Mouse (Mus musculus): ENCODE results near the gene Pax8. TPM values are rescaled to one million over a fixed set of nuclear protein-coding genes. Genes with fewer than 3 reads are reported as not detected.

The Pax8 gene
- polyA plus RNA-seq, 1 experiment from 2014 or later: 3.3 TPM

- no peaks in the 10 kb centered on the region for H3K27me3 ChIP-seq (replicated peaks)
- 86% methylated on average over 5 of the region's 5 CpGs for WGBS
- no peaks in the 10 kb centered on the region for H3K4me1 ChIP-seq
- H3K9ac ChIP-seq: no peak overlapping the region
- no peak for ATAC-seq (replicated peaks)
- no peaks in the 10 kb centered on the region for H3K36me3 ChIP-seq (replicated peaks)
- no peak overlapping the region for H3K4me2 ChIP-seq
- no peak overlapping the region for H3K4me3 ChIP-seq
- H3K27ac ChIP-seq: no peak overlapping the region
- H3K9me3 ChIP-seq: no peaks in the 10 kb centered on the region
Measured at GRCm38 (mm10) chr2:24378747-24379450, 96.5 kb downstream of the Pax8 start.

Other genes with a start within 250 kb of the Pax8 start
- gene Il1f5, start 198.6 kb downstream of the Pax8 start, polyA plus RNA-seq (2015; fragmentation: Nextera tagmentation; extraction: Ambion mirVana): not detected in 2 replicates
- not detected in 2 replicates for gene Il1f10, start 184.4 kb downstream of the Pax8 start, polyA plus RNA-seq (2015; fragmentation: Nextera tagmentation; extraction: Ambion mirVana)
- gene Il1rn, start 138.7 kb downstream of the Pax8 start, polyA plus RNA-seq (2015; fragmentation: Nextera tagmentation; extraction: Ambion mirVana): 0.72 TPM in 1 of 2 replicates, not detected in the other
- 0.69 and 0.72 TPM in 2 replicates for gene Psd4, start 108.0 kb downstream of the Pax8 start, polyA plus RNA-seq (2015; fragmentation: Nextera tagmentation; extraction: Ambion mirVana)

Data from midbrain, embryonic 15.5 days (tissue).